Mouse (Mus musculus) left cerebral cortex, adult 2 months (tissue): ENCODE results near the gene Fkrp. TPM values are rescaled to one million over a fixed set of nuclear protein-coding genes. Genes with fewer than 3 reads are reported as not detected.

ENCODE experiments used
- DNase-seq, 2 experiments: peaks; one replicate each; pipeline ENCODE4 v3.0.0; 2021 to 2022; ENCODE audit warnings: low spot score in 2 of 2, mixed read lengths in 1 of 2; ENCODE audit errors: extremely low spot score in 1 of 2
- H3K27ac ChIP-seq: fragments of 200-600 bp; 2 replicates; pipeline ENCODE4 v1.8.1; 2022
- H3K4me3 ChIP-seq: fragments of 200-600 bp; 2 replicates; pipeline ENCODE4 v1.8.1; 2022
- CTCF ChIP-seq: fragments of 200-600 bp; IDR thresholded peaks from 2 replicates; pipeline ENCODE4 v1.8.1; 2022; ENCODE audit warnings: antibody characterized with exemption, mild to moderate bottlenecking, moderate library complexity
- intact Hi-C: fragments of 180-260 bp; cut with DNase I; formaldehyde crosslinking; loops from one replicate; pipeline ENCODE4 v1.15.1; 2025
- total RNA-seq, 2 experiments: library from RNA; stranded (reverse); gene quantifications; 2 replicates each; pipeline ENCODE4 v1.2.3; 2021

Fkrp gene
- total RNA-seq, 2 experiments from 2014 or later: 51.0 to 52.2 TPM

DNA sequence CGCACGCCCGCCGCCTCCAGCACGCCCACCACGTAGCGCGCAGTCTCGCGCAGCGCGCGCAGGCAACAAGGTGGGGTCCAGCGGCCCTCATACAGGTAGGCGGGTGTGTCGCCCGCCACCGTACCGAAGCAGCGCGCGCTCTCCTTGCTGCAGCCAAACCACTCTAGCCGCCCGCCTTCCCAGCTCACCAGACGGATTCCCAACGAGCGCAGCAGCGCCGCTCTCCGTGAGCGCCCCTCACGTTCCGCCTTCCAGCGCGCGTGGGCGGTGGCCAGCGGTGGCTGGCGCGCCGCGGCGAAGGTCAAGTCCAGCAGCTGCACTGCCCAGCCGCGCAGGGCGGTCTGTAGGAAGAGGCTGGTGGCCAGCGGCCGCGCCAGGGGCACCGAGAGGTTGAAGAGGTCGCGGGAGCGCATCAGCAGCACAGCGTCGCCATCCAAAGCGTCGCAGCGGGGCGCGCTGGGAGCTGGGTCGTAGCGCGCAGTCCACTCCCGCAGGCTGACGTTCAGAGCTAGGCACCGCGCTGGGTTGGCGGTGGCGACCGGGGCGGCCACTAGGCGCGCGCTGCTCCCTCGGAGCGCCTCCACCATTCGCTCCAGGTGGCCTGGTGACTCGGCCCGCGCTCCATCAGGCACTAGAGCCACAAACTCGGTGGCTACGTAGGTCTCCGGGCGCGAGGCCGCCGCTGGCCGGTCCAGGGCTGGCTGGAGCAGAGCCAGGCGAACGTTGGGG is 5.4 kb downstream of the Fkrp start:
- DNase-seq: peak; percentile 64 to 69
- intact Hi-C loops: no loop called here
- H3K4me3 ChIP-seq: peak overlapping the region; percentile 59
- peak overlapping the region; percentile 97 for H3K27ac ChIP-seq
- peak; percentile 41 for TF ChIP-seq CTCF

DNA sequence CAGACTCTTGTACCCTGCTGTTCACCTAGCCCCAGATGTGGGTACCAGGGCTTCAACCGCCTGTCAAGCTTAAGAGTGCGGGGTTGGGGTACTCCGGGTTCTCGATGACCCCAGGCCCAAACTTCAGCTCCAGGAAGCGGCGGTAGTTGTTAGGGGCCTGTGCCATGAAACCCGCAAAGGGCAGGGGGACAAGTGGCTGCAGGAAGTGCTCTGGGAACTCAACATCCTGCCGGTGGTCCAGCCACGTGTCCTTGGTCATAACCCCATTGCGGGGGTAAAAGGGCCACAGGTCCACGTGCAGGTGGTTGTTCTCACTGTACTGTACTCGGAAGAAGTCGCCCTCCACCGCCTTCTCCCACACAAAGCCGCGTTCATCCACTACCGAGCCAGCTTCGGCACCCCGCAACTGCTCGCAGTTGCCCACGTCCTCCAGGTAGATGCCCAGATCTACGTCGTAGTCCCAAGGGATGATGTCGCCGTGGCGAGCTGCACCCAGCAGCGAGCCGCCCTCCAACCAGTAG is 6.1 kb downstream of the Fkrp start:
- no peak for DNase-seq
- TF ChIP-seq CTCF: no peak
- Histone ChIP-seq H3K4me3 (peak overlapping the region; percentile 59), H3K27ac (peak overlapping the region; percentile 97)
- intact Hi-C loops: no loop called here

DNA sequence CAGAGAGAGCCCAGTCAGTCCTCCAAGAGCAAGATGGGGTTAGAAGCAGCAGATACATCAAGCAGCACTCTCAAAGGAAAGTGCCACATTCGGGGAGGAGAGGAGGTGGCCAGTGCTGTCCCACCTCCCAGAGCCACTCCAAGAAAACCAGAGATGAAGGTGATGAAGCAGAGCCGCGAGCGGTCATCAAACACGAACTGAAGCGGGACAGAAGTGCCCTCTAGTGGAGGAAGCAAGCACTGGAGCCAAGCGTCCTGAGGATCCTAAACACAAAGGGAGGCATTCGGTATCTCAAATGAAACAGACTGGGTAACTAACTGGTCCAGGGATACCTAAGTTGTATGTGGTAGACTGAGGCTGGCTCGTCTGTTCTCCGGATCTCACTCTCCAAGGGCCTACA is 6.8 kb downstream of the Fkrp start:
- DNase-seq: peak; percentile 72 to 78
- TF ChIP-seq CTCF: peak; percentile 94
- no peak overlapping the region for H3K4me3 ChIP-seq
- intact Hi-C loops: loop anchor here (2.0 kb wide), 3 partner anchors 39 to 181 kb away; no protein-coding TSS in a partner anchor
- H3K27ac ChIP-seq: no peak overlapping the region

DNA sequence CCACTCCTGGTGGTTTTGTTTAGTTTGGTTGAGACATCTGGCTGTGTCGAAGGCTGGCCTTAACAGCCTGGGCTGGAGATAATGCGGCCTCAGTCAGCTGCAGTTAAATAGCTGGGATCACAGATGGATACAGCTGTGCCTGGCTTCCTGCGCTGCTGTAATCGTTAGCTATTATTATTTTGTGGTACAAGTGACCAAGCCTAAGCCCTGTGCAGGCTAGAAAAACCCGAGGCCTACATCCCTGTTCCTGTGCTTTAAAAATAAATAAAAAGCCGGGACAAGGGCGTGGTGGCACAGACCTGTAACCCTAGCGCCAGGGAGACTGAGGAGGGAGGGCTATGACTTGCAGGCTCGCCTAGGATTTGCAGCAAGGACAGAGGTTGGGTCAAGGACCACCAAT is 7.9 kb downstream of the Fkrp start:
- intact Hi-C loops: loop anchor here (2.0 kb wide), 3 partner anchors 40 to 180 kb away; no protein-coding TSS in a partner anchor
- no peak for DNase-seq
- TF ChIP-seq CTCF: no peak
- no peak overlapping the region for H3K4me3 ChIP-seq
- no peak overlapping the region for H3K27ac ChIP-seq

DNA sequence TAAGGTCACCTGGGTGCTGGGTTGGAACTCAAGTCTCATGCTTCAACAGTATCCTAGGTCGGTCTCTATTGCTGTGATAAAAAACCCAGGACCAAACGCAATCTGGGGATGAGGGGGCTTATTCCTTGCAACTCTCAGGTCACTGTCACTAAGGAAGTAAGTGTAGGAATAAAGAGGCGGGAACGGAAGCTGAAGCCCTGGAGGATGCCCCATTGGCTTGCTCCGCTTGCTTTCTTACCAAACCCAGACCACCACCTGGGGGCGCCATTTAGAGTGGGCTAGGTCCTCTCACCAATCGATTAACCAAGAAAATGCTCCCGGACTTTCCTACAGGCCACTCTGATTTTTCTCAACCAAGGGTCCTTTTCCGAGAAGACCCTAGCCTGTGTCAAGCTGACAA is 8.6 kb downstream of the Fkrp start:
- intact Hi-C loops: loop anchor here (2.0 kb wide), 3 partner anchors 41 to 179 kb away; no protein-coding TSS in a partner anchor
- no peak overlapping the region for H3K27ac ChIP-seq
- TF ChIP-seq CTCF: peak; percentile 36
- H3K4me3 ChIP-seq: no peak overlapping the region
- DNase-seq: no peak

DNA sequence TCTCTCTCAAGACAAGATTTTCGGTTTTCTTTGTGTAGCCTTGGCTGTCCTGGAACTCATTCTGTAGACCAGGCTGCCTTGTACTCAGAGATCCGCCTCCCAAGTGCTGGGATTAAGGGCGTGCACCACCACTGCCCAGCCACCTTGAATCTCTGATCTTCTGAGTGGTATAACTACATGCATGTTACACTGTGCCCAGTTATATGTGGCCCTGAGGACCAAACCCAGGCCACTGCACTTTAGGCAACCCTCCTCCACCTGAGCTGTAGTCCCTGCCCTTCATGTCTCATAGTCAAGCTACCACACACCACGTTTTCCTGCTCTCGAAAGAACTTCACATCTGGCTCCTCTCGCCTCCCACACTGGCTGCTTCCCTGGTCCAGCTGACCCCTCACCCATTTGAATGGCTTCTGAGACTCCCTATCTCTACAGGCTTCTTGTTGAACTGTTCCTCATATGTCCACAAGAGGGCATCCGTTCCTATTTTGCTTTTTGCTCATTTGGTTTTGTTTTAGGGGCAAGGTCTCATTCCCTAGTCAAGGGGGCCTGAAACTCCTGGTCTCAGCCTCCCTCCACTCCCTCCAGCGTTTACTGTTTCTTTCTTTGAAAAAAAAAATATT is 12.0 kb downstream of the Fkrp start:
- no peak overlapping the region for H3K4me3 ChIP-seq
- intact Hi-C loops: no loop called here
- peak; percentile 74 for TF ChIP-seq CTCF
- H3K27ac ChIP-seq: no peak overlapping the region
- DNase-seq: no peak

DNA sequence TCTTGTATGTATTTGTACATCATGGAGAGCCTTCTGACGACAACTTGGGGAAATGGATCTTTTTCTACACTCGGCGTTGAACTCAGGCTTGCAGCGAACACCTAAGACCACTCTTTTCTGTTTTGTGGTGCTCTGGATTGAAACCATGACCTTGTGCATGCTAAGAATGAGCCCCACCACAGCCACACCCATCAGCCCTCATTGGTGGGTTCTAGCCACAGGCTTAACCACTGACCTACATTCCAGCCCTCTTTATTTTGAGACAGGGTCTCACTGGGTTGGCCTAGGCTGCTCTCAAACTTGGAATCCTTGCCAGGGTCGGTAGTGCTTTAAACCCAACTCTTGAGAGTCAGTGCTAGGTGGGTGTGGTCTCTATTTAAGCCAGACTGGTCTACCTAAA is 21.6 kb downstream of the Fkrp start:
- intact Hi-C loops: no loop called here

DNA sequence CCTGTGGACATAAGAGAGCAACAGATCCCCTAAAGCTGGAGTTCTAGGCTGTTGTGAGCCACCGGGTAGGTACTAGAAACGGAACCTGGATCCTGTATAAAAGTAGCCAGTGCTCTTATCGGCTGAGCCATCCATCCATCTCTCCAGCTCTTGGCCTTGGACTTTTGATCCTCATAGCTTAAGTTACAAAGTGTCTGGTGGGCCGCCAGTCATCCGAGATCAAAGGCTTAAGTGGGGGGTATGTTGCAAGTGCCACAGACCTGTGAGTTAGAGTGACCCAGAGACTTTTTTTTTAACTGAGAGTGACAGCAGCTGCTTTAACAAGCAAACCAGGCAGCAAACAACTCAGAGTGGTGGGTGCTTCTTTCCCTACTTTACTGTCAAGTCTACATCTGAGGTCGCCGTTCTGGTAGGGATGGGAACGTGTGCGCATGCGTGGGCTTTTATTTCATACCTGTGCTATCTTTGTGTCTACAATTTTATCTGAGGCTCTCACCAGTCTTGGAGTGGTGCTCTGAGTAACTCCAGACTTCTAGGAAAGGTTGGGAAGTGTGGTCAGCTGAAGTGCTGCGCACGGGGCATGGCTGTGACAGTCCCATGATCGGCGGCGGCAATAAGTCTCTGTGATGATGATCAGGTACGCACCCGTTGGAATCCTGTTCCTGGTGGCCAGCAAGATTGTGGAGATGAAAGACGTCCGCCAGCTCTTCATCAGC is 23.4 kb downstream of the Fkrp start:
- Histone ChIP-seq H3K4me3 (no peak overlapping the region), H3K27ac (no peak overlapping the region)
- DNase-seq: no peak
- intact Hi-C loops: no loop called here
- TF ChIP-seq CTCF: no peak

More for the DNA sequence above, 21.6 kb downstream of the Fkrp start:
- no peak for DNase-seq
- Histone ChIP-seq H3K4me3 (no peak overlapping the region), H3K27ac (no peak overlapping the region)
- TF ChIP-seq CTCF: no peak

DNA sequence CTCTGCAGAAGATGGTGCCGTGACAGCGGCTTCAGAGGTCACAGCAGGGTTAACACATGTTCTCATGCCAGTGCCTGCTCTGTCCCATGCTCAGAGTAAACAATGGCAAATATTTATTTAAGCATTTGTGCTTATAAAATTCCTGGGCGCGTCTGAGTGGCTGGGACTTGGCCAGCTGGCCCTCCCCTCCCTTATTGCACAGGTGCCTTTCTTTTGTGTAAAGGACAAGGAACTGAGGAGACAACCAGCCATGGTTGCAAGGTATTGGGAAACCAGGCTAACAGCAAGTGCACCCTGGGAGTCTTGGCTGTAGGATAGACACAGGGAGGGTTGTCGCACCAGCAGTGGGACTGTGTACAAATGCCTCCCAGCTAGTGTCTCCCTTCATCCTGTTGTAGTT is 24.2 kb downstream of the Fkrp start:
- TF ChIP-seq CTCF: no peak
- no peak for DNase-seq

DNA sequence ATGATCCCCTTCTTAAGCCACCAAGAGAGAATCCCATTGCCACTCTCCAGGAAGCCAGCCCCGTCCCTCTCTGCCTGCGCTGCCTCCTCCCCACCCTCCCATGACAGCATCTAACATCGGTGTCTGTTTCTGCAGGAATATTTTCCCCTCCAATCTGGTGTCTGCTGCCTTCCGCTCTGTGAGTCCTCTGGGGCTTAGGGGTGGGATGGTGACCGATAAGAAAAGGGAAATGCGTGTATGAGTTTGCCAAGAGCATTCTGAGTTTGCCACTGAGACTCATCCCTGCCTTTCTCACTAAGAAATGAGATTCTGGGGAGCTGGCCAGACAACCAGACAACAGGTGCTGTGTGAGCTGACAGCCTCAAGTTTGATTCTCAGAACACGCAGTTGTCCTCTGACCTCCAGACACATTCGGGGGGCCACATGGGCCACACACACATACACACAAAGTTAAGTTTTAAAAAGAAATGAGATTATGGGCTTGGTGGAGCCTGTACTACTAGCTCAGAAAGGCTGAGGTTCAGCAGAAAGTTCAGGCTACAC is 30.9 kb downstream of the Fkrp start:
- no peak for TF ChIP-seq CTCF
- no peak overlapping the region for H3K4me3 ChIP-seq
- intact Hi-C loops: no loop called here
- DNase-seq: no peak
- H3K27ac ChIP-seq: no peak overlapping the region

More for the DNA sequence above, 24.2 kb downstream of the Fkrp start:
- H3K27ac ChIP-seq: no peak overlapping the region
- intact Hi-C loops: no loop called here
- H3K4me3 ChIP-seq: no peak overlapping the region

DNA sequence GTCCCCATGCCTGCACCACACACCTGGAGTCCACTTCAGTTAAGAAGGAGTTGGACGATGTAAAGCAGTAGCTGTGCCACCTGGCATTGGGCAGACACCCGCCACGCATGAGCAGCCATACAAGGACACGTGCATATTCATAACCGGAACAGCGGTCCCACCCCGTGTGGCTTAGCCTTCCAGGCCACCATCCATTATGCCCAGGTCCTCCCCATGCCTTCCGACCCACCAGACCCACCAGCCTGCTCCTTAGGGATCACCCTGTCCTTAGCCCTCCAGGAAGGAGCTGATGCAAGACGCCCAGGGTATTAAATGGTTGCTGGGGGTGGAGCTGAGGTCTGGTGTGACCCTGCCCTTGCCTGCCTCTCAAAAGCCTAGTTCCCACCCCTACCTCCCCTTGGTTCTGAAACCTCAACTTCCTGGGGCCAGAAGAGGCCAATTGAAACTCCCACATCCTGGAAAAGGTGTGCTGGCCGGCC is 32.0 kb downstream of the Fkrp start:
- TF ChIP-seq CTCF: no peak
- DNase-seq: no peak
- intact Hi-C loops: no loop called here
- Histone ChIP-seq H3K27ac (no peak overlapping the region), H3K4me3 (no peak overlapping the region)
